Mouse (Mus musculus): ENCODE measurements around the gene Olfr585. TPM values are rescaled to one million over a fixed set of nuclear protein-coding genes. Genes with fewer than 3 reads are reported as not detected.

Olfr585 gene
- polyA plus RNA-seq, 1 experiment, result not detected

- no peak within 1 kb of the TSS for H3ac ChIP-seq (ENCODE audit: control insufficient read depth, insufficient read length)
- H3K36me3 ChIP-seq (ENCODE audit: control insufficient read depth, insufficient read depth), result no peaks in the 10 kb centered on the region
- TF ChIP-seq CEBPB (IDR thresholded peaks at IDR 0.05; ENCODE audit: insufficient read depth, poor library complexity, severe bottlenecking), result no peak
- no peak for TF ChIP-seq TCF12 (IDR thresholded peaks at IDR 0.05; ENCODE audit: insufficient read depth, poor library complexity, severe bottlenecking)
- no peak for TF ChIP-seq MAX (IDR thresholded peaks at IDR 0.05; ENCODE audit: low read depth)
- no peak for TF ChIP-seq SRF (IDR thresholded peaks at IDR 0.05; ENCODE audit: control insufficient read depth, insufficient read length, low read depth)
- TF ChIP-seq TCF3 (IDR thresholded peaks at IDR 0.05; ENCODE audit: insufficient read length, low read depth), result no peak
- TF ChIP-seq E2F4 (IDR thresholded peaks at IDR 0.05; ENCODE audit: insufficient read depth), result no peak
- no peak for TF ChIP-seq MYOG (IDR thresholded peaks at IDR 0.05; ENCODE audit: control insufficient read depth in 1 of 3, insufficient read depth in 1 of 3, insufficient read length in 2 of 3, low read depth in 2 of 3)
- no peak for TF ChIP-seq USF1 (IDR thresholded peaks at IDR 0.05; ENCODE audit: low read depth)
- no peak for TF ChIP-seq REST (IDR thresholded peaks at IDR 0.05; ENCODE audit: insufficient read depth, insufficient read length)
- no peak for TF ChIP-seq POLR2A (IDR thresholded peaks at IDR 0.05; ENCODE audit: insufficient read length, low read depth)
- no peak for TF ChIP-seq MYOD1 (IDR thresholded peaks at IDR 0.05; ENCODE audit: control insufficient read depth in 1 of 3, insufficient read length in 2 of 3, low read depth in 2 of 3)
- no peak for TF ChIP-seq POLR2AphosphoS2 (IDR thresholded peaks at IDR 0.05; ENCODE audit: insufficient read length, low read depth)
Measured at GRCm38 (mm10) chr7:103140579-103140978, 43.1 kb downstream of the Olfr585 start, which contains the start of gene Olfr588-ps1. Gene Olfr588-ps1 (plus strand): TSS chr7:103140879.

More at GRCm38 (mm10) chr7:103140579-103140978, 43.1 kb downstream of the Olfr585 start, which contains the start of gene Olfr588-ps1:
- Histone ChIP-seq H3K4me3 (no peak within 1 kb of the TSS), H3K79me2 (ENCODE audit: control insufficient read depth, insufficient read depth) (no peaks in the 10 kb centered on the region), H3K4me2 (ENCODE audit: low read depth) (no peak within 1 kb of the TSS), H3K27me3 (ENCODE audit: control insufficient read depth, insufficient read depth, insufficient read length) (no peaks in the 10 kb centered on the region)

Other genes starting within 250 kb of the Olfr585 start
- not detected for gene Olfr566, start 239.0 kb upstream of the Olfr585 start, polyA plus RNA-seq (2012; fragmentation: generic; extraction: Trizol)
- not detected for gene Olfr568, start 220.6 kb upstream of the Olfr585 start, polyA plus RNA-seq (2012; fragmentation: generic; extraction: Trizol)
- not detected for gene Olfr569, start 206.8 kb upstream of the Olfr585 start, polyA plus RNA-seq (2012; fragmentation: generic; extraction: Trizol)
- not detected for gene Olfr570, start 203.1 kb upstream of the Olfr585 start, polyA plus RNA-seq (2012; fragmentation: generic; extraction: Trizol)
- not detected for gene Olfr571, start 180.2 kb upstream of the Olfr585 start, polyA plus RNA-seq (2012; fragmentation: generic; extraction: Trizol)
- not detected for gene Olfr572, start 173.3 kb upstream of the Olfr585 start, polyA plus RNA-seq (2012; fragmentation: generic; extraction: Trizol)
- gene Olfr573-ps1, start 155.1 kb upstream of the Olfr585 start, polyA plus RNA-seq (2012; fragmentation: generic; extraction: Trizol), result not detected
- gene Olfr574, start 149.3 kb upstream of the Olfr585 start, polyA plus RNA-seq (2012; fragmentation: generic; extraction: Trizol), result not detected
- not detected for gene Olfr575, start 138.9 kb upstream of the Olfr585 start, polyA plus RNA-seq (2012; fragmentation: generic; extraction: Trizol)
- not detected for gene Olfr576, start 135.1 kb upstream of the Olfr585 start, polyA plus RNA-seq (2012; fragmentation: generic; extraction: Trizol)
- not detected for gene Olfr577, start 121.8 kb upstream of the Olfr585 start, polyA plus RNA-seq (2012; fragmentation: generic; extraction: Trizol)
- gene Olfr578, start 108.4 kb upstream of the Olfr585 start, polyA plus RNA-seq (2012; fragmentation: generic; extraction: Trizol), result not detected
- not detected for gene Olfr582, start 59.7 kb upstream of the Olfr585 start, polyA plus RNA-seq (2012; fragmentation: generic; extraction: Trizol)
- gene Olfr583, start 46.4 kb upstream of the Olfr585 start, polyA plus RNA-seq (2012; fragmentation: generic; extraction: Trizol), result not detected
- not detected for gene Olfr584, start 15.8 kb upstream of the Olfr585 start, polyA plus RNA-seq (2012; fragmentation: generic; extraction: Trizol)
- gene Olfr586, start 27.9 kb downstream of the Olfr585 start, polyA plus RNA-seq (2012; fragmentation: generic; extraction: Trizol), result not detected
- not detected for gene Olfr588-ps1, start 43.2 kb downstream of the Olfr585 start, polyA plus RNA-seq (2012; fragmentation: generic; extraction: Trizol)
- gene Olfr589, start 58.6 kb downstream of the Olfr585 start, polyA plus RNA-seq (2012; fragmentation: generic; extraction: Trizol), result not detected
- not detected for gene Olfr591, start 80.6 kb downstream of the Olfr585 start, polyA plus RNA-seq (2012; fragmentation: generic; extraction: Trizol)
- gene Olfr592, start 87.1 kb downstream of the Olfr585 start, polyA plus RNA-seq (2012; fragmentation: generic; extraction: Trizol), result not detected
- gene Olfr593, start 114.1 kb downstream of the Olfr585 start, polyA plus RNA-seq (2012; fragmentation: generic; extraction: Trizol), result not detected
- gene Olfr594, start 119.3 kb downstream of the Olfr585 start, polyA plus RNA-seq (2012; fragmentation: generic; extraction: Trizol), result not detected
- gene Usp17ld, start 154.8 kb downstream of the Olfr585 start, polyA plus RNA-seq (2012; fragmentation: generic; extraction: Trizol), result 0.05 TPM
- gene Olfr596, start 207.9 kb downstream of the Olfr585 start, polyA plus RNA-seq (2012; fragmentation: generic; extraction: Trizol), result not detected
- gene Olfr597, start 218.6 kb downstream of the Olfr585 start, polyA plus RNA-seq (2012; fragmentation: generic; extraction: Trizol), result not detected
- gene Olfr598, start 225.8 kb downstream of the Olfr585 start, polyA plus RNA-seq (2012; fragmentation: generic; extraction: Trizol), result not detected
- gene Olfr599, start 238.2 kb downstream of the Olfr585 start, polyA plus RNA-seq (2012; fragmentation: generic; extraction: Trizol), result not detected

All from myocyte (in vitro differentiated cells).